ENCODE assay signal across 8 mouse cellular contexts in genomic region chr5:8840887-8841286, GRCm38 (mm10). TPM values are rescaled to one million over a fixed set of nuclear protein-coding genes. Genes with fewer than 3 reads are reported as not detected.
DNase-seq lines count a peak whose midpoint lies in the region; ATAC-seq lines count a peak whose summit lies in the region.

No protein-coding gene starts in this region.

- no peaks in the 10 kb centered on the region for H3K27me3 ChIP-seq in forebrain, embryonic 12.5 days

- H3K9me3 ChIP-seq in forebrain, embryonic 12.5 days = no peaks in the 10 kb centered on the region

- H3K4me1 ChIP-seq in forebrain, embryonic 12.5 days = peaks cover 10% of the 10 kb centered on the region

- WGBS in forebrain, embryonic 12.5 days = 39% methylated on average over 5 of the region's 5 CpGs

- H3K27ac ChIP-seq in forebrain, embryonic 12.5 days = no peak overlapping the region

- no peak overlapping the region for H3K9ac ChIP-seq in forebrain, embryonic 12.5 days

- ATAC-seq in forebrain, embryonic 12.5 days (ENCODE audit: low FRiP score) = peak; percentile 72; the same call in 1 of the 2 replicates

- DNase-seq in right cerebral cortex, adult 2 months (ENCODE audit: low spot score in 2 of 2) = peak; percentile 36 to 43
- DNase-seq in right cerebral cortex, postnatal 36 days (ENCODE audit: low spot score in 2 of 2) = no peak
- DNase-seq in brain, adult 2 months (ENCODE audit: low read depth, low spot score) = peak; percentile 72
- peak; percentile 80 for DNase-seq in induced T-regulatory cell, adult 2 months (ENCODE audit: low read depth)
- peak; percentile 68 for DNase-seq in liver
- DNase-seq in neural tube, embryonic 10.5 days (ENCODE audit: extremely low spot score, low spot score) = peak; percentile 69
- peak; percentile 68 for DNase-seq in thymus, postnatal 0 days (ENCODE audit: low spot score)

- no peak overlapping the region for H3K4me3 ChIP-seq in forebrain, embryonic 12.5 days (replicated peaks)

- no peak overlapping the region for H3K4me2 ChIP-seq in forebrain, embryonic 12.5 days

- H3K36me3 ChIP-seq in forebrain, embryonic 12.5 days (replicated peaks) = no peaks in the 10 kb centered on the region

RNA-seq across cellular contexts. Expression of gene Abcb1b, which starts 42.9 kb away (rescaled TPM):
- polyA plus RNA-seq in forebrain, embryonic 12.5 days (2016; fragmentation: Nextera tagmentation; extraction: Ambion mirVana) = 0.85 and 0.93 TPM in 2 replicates
- 3.8 and 4.1 TPM in 2 replicates for polyA plus RNA-seq in thymus, postnatal 0 days (2015; fragmentation: Nextera tagmentation; extraction: Ambion mirVana)

RNA-seq across cellular contexts. Expression of gene Abcb4, which starts 52.6 kb away (rescaled TPM):
- polyA plus RNA-seq in forebrain, embryonic 12.5 days (2016; fragmentation: Nextera tagmentation; extraction: Ambion mirVana) = 1.1 and 1.6 TPM in 2 replicates
- 0.64 and 1.2 TPM in 2 replicates for polyA plus RNA-seq in thymus, postnatal 0 days (2015; fragmentation: Nextera tagmentation; extraction: Ambion mirVana)

Comparison
In these comparisons a context has a peak if more than half of its experiments do, and no peak if none do; other contexts are left out.
1. DNase-seq: peak in right cerebral cortex, adult 2 months (2 of 2), brain, adult 2 months (single experiment), induced T-regulatory cell, adult 2 months (single experiment), liver (single experiment), neural tube, embryonic 10.5 days (single experiment) and thymus, postnatal 0 days (single experiment); none in right cerebral cortex, postnatal 36 days (0 of 2).